Mouse (Mus musculus): ENCODE measurements around the gene Gys2.

DNA sequence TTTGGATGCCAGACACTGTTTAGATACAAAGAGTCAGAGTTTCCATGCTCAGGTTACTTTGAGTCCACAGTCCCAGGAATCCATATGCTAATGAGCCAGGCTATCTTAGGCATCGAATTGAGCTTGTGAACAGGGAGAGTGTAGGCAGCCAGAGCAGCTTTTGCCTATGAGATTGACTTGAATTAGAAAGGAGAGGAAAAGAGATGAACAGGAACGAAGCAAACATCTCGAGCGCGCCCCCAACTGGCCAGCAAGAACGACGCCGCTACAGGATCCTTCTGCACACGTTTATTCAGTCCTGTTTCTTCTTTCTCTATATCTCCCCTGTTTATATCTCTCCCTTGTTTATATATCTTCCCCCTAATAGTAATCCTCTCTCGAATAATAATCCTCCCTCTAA lies 42.0 kb upstream of the Gys2 start:
- no peak for TF ChIP-seq POLR2A (IDR thresholded peaks at IDR 0.05; ENCODE audit: borderline replicate concordance, extremely low read depth, low read depth, low read length)
- no peak for TF ChIP-seq CTCF (IDR thresholded peaks at IDR 0.05; ENCODE audit: insufficient read depth, low read length)
